Mouse (Mus musculus): ENCODE measurements around the gene Atp6v1f.

DNA sequence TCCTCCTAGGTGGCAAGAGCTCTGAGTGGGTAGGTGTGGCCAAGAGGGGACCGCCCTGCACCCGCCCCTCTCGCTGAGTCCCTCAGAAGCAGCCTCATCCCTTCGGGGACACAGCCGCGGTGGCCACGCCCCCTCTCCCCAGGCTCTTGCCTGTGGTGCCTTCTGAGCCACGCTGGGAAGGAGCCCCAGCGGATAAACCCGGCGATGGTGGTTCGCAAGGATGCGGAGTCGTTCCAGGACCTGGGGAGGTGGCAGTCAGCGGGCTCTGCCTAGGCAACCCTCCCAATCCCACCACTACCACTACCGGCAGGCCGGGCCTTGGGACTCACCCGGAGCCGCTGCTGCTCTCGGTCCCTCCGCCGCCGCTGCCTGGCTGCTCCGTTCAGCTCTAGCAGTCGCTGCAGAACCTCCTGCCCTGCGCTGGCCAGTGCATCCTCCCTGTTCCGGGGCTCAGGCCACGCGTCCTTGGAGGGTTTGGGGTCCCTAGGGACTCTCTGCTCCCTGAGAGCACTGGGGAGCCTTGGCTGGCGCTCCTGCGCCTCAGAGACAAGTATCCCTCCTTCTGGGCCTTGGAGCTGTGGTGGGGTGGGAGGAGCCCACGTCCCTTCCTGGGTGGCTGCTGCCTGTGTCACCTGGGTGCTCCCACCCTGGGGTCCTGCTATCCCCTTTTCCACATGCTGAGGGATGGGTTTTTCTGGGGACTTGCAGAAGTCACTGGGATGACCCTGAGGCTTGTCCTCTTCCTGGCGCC lies 6.6 kb downstream of the Atp6v1f start:
- TF ChIP-seq CTCF (IDR thresholded peaks at IDR 0.05; ENCODE audit: low read depth, low read length): no peak
- no peak for TF ChIP-seq POLR2A (IDR thresholded peaks at IDR 0.05; ENCODE audit: extremely low read depth, insufficient read depth, low read length)

Measured in liver, adult 2 months (tissue).